Mouse (Mus musculus): ENCODE results near the gene Nt5m. TPM values are rescaled to one million over a fixed set of nuclear protein-coding genes. Genes with fewer than 3 reads are reported as not detected.

Gene Nt5m
- 10 to 100 TPM; 24.9 to 27.3 TPM for polyA plus RNA-seq (2012; fragmentation: generic; extraction: Trizol)

DNA sequence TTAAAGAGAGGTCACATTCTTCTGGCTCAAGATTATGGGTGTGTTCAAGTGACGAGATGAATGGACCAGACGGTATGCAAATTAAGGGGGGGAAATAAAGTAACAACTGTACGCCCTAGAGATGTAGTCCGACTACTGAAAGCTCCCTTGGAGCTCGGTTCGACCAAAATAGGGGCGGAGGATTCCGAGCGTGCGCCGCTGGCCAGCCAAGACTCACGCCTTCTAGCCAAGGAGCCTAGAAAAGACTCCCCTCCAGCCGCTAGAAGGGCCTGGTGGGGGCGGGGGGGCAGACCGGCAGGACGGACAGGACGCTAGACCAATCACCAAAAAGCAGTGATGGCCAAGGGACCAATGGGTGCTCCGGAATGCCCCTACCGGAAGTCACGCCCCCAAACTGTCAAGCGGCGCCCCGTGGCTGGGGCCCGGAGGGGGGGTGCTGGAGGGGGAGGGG, at the start of gene Nt5m:
Gene Nt5m (plus strand): TSS at position 440 of the 451 bp plus-strand sequence.

DNA sequence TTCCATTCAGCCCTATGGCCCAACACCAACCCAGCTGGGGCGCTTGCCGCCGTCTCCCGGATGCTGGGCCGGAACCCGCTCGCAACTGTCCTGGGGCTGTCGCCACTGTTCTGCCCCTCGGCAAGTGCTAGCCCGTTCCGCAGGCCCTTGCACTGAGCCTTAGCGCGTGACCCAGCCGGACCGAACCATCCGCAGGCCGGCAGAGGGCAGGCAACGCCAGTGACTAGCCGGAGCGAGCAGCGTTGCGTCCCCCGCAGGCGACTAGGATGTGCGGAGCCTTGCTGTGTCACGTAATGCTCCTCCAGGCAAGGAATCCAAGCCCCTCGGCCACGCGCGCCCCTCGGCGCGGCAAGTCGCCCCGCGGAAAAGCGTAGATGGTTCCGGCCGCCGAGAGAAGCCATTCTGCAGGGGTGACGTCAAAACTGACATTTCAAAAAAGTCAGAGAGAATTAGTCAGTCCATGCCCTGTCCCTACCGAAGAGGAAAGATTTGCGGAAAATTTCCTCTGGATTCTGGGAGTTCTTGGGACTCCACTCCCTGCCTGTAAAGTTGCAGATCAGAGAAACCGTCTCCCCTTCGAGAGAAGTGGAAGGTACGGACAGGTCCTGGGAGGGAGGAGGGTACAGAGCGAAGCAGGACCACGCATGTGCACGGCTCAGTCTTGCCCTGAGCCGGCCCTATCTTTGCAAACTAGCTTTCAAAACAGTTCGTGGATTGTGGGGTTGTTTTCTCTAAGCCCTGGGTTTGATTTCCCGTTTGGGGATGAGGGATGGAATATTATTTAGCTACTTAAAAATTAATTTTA, 29.4 kb upstream of the Nt5m start, which contains the start of gene Flcn:
Gene Flcn (minus strand): TSS at position 347 of the 805 bp plus-strand sequence.

DNA sequence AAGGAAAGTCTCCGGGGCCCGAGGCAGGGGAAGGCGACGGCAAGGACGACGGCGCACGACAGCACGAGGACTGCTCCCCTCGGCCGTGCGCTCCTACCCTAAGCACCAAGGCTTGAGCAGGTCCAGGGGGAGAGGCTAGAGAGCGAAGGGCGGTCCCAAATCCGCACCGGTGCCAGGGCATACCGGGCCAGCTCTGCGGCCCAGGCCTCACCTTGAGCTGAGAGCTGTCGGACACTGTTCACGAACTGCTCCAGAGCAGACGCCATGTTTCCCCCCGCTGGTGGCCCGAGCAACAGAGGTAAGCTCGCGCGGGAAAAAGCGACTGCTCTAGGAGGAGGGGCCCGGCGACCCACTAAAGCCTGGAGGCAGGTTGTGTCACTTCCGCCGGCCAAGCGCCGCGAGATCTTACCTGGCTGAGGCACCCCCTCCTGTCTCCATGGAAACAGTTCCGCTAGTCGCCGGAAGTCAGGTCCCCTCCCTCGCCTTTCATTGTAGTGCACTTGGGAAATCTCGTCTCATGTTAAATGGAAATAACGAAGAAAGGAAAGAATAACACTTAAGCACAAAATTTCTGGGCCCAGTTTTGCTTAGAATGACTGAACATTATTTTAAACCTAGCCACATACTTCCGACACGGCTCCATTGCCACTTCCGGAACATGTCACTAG, 346 bp downstream of the Nt5m start, which contains the start of gene Cops3:
Gene Cops3 (minus strand): TSS at position 380 of the 668 bp plus-strand sequence.

Other genes starting within 250 kb of the Nt5m start
- not detected for gene Olfr223, start 246.2 kb upstream of the Nt5m start, polyA plus RNA-seq (2012; fragmentation: generic; extraction: Trizol)
- 100 to 1,000 TPM; 178 to 183 TPM for gene Mprip, start 178.1 kb upstream of the Nt5m start, polyA plus RNA-seq (2012; fragmentation: generic; extraction: Trizol)
- under 1 TPM in 1 of 2 experiments, not detected in 1; 0.07 TPM for gene Pld6, start 51.8 kb upstream of the Nt5m start, polyA plus RNA-seq (2012; fragmentation: generic; extraction: Trizol)
- gene Flcn, start 29.4 kb upstream of the Nt5m start, polyA plus RNA-seq (2012; fragmentation: generic; extraction: Trizol), result 10 to 100 TPM in 1 of 2 experiments, 1 to 10 TPM in 1; 5.6 to 21.2 TPM
- gene Cops3, start 391 bp downstream of the Nt5m start, polyA plus RNA-seq (2012; fragmentation: generic; extraction: Trizol), result 10 to 100 TPM; 10.2 to 62.6 TPM
- gene Med9, start 108.8 kb downstream of the Nt5m start, polyA plus RNA-seq (2012; fragmentation: generic; extraction: Trizol), result 10 to 100 TPM; 27.3 to 40.5 TPM
- under 1 TPM in 1 of 2 experiments, not detected in 1; 0.09 TPM for gene Rasd1, start 125.5 kb downstream of the Nt5m start, polyA plus RNA-seq (2012; fragmentation: generic; extraction: Trizol)
- gene Pemt, start 207.0 kb downstream of the Nt5m start, polyA plus RNA-seq (2012; fragmentation: generic; extraction: Trizol), result 10 to 100 TPM; 19.6 to 52.3 TPM